Mouse (Mus musculus): ENCODE results near the gene Ppan. TPM values are rescaled to one million over a fixed set of nuclear protein-coding genes. Genes with fewer than 3 reads are reported as not detected.

The Ppan gene
- polyA plus RNA-seq, 1 experiment from 2014 or later, result 43.5 TPM

DNA sequence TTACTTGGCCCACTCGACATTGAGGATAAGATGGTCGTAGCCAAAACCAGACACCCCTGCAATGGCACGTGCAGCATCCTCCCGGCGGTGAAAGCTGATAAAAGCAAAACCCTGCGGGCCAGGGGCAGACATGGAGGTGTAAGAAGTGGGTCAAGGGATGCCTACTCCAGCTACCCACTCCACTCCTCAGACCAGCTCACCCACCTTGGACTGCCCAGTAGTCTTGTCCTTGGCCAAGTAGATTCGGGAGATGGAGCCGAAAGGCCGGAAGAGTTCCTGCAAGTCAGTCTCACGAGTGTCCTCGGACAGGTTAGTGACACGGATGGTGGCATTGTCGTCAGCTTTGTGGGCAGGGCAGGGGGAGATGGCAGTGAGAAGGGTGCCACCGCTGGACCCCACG, 6.7 kb downstream of the Ppan start:
- H3K9ac ChIP-seq, result no peak overlapping the region
- no peaks in the 10 kb centered on the region for H3K27me3 ChIP-seq (replicated peaks)
- no peak for ATAC-seq (ENCODE audit: insufficient number of reproducible peaks, low FRiP score)
- no peak overlapping the region for H3K27ac ChIP-seq (ENCODE audit: poor library complexity, severe bottlenecking)
- no peaks in the 10 kb centered on the region for H3K9me3 ChIP-seq (replicated peaks)
- WGBS, result 86% methylated on average over 15 of the region's 15 CpGs
- H3K4me1 ChIP-seq (replicated peaks), result peaks cover 14% of the 10 kb centered on the region
- peaks cover 75% of the 10 kb centered on the region for H3K36me3 ChIP-seq
- H3K4me2 ChIP-seq, result no peak overlapping the region
- no peak overlapping the region for H3K4me3 ChIP-seq

DNA sequence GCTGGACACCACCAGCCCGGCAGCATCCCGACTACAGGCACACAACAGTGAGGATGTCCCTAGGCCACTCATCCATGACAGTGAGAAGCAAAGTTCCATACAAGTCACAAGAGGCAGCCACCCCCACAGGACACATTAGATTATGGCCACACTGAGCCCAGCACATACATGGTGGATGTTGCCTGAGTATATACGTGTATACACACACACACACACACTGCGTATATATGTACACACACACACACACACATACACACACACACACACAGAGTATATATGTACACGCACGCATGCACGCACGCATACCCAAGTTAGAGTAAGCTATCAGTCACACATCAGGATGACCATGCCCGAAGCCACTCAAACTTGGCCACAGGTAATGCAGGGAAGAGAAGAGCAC, 7.4 kb downstream of the Ppan start:
- no peak overlapping the region for H3K4me3 ChIP-seq
- H3K36me3 ChIP-seq, result peaks cover 67% of the 10 kb centered on the region
- no peaks in the 10 kb centered on the region for H3K9me3 ChIP-seq (replicated peaks)
- no peaks in the 10 kb centered on the region for H3K27me3 ChIP-seq (replicated peaks)
- WGBS, result 93% methylated on average over 9 of the region's 9 CpGs
- H3K27ac ChIP-seq (ENCODE audit: poor library complexity, severe bottlenecking), result no peak overlapping the region
- no peak overlapping the region for H3K4me2 ChIP-seq
- no peak overlapping the region for H3K9ac ChIP-seq
- H3K4me1 ChIP-seq (replicated peaks), result peaks cover 12% of the 10 kb centered on the region
- ATAC-seq (ENCODE audit: insufficient number of reproducible peaks, low FRiP score), result no peak

DNA sequence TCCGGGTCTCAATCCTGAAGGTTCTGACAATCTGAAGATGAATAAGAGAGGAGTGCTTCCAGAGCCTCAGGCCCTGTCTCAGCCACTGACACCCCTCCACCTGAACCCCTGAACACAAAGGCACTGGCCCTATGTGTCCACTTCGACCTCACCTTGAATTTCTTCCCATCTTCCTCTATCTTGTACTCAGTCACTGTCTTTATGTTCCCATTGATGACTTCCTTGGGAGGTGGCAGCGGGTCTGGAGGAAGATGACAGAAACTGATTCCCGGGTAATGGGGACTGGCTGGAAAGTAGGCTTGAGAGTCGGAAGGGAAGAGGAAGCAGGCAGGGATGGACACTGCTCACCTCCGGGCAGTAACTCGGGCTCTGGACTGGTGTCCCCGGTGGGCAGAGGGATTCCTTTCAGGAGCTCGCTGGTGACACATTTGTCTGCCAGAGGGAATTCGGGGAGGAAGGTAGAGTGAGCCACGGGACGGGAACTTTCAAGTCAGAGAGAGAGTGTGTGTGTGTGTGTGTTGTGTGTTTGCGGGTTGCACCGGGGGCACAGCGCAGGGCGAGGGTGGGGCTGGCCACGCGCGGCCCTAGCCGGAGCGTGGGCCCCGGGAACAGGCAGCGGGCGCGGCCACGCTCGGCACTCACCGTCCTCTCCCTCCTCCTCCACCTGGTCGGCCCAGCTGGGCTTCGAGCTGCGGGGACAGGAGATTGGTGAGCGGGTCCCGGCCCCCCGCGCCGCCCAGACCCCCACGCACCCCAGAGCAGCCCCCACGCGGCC, 9.9 kb downstream of the Ppan start:
- H3K4me2 ChIP-seq, result peak overlapping the region; percentile 96
- peak overlapping the region; percentile 96 for H3K9ac ChIP-seq
- peak overlapping the region; percentile 37; the same call in 1 of the 2 replicates for H3K27ac ChIP-seq (ENCODE audit: poor library complexity, severe bottlenecking)
- peak; percentile 71 for ATAC-seq (ENCODE audit: insufficient number of reproducible peaks, low FRiP score)
- WGBS, result 3% methylated on average over 38 of the region's 39 CpGs
- H3K4me3 ChIP-seq, result peak overlapping the region; percentile 91
- H3K27me3 ChIP-seq (replicated peaks), result no peaks in the 10 kb centered on the region
- H3K9me3 ChIP-seq (replicated peaks), result no peaks in the 10 kb centered on the region
- peaks cover 42% of the 10 kb centered on the region for H3K36me3 ChIP-seq
- H3K4me1 ChIP-seq (replicated peaks), result peaks cover 25% of the 10 kb centered on the region

DNA sequence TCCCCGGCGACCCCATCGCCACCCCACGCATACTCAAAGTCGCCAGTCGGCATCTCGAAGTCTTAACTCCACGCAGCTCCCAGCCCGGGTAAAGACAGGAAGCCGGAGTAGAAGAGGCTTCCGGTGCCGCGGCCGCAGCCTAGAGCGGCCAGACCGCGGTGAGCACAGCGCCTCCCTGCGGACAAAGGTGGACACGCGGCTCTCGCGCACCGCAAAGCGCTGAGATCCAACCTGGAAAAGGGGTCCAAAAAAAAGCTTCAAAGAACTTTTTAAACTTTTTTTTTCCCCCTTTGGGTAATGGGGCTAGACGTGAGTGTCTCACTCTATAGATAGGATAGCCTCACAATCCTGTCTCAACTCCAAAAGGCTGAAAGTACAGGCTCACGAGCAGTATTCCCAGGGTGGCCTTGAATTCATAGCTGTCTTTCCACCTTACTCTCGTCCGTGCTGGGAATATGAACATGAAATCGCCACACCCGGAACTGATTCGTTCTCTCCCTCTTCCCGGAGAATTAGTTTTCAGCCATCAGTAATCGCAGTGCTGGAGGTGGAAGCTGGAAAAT, 10.6 kb downstream of the Ppan start, which contains the start of gene Eif3g:
TSS of gene Eif3g (minus strand) at position 113 of the 563 bp plus-strand sequence.
- Histone ChIP-seq H3K27ac (ENCODE audit: poor library complexity, severe bottlenecking) (peak within 1 kb of the TSS; percentile 37; the same call in 1 of the 2 replicates), H3K9ac (peak within 1 kb of the TSS; percentile 96), H3K4me3 (peak within 1 kb of the TSS; percentile 91), H3K4me1 (replicated peaks) (peaks cover 25% of the 10 kb centered on the region), H3K36me3 (peaks cover 36% of the 10 kb centered on the region), H3K9me3 (replicated peaks) (no peaks in the 10 kb centered on the region), H3K27me3 (replicated peaks) (no peaks in the 10 kb centered on the region), H3K4me2 (peak within 1 kb of the TSS; percentile 96)
- WGBS, result 4% methylated on average over 34 of the region's 34 CpGs
- peak; percentile 82 for ATAC-seq (ENCODE audit: insufficient number of reproducible peaks, low FRiP score)

DNA sequence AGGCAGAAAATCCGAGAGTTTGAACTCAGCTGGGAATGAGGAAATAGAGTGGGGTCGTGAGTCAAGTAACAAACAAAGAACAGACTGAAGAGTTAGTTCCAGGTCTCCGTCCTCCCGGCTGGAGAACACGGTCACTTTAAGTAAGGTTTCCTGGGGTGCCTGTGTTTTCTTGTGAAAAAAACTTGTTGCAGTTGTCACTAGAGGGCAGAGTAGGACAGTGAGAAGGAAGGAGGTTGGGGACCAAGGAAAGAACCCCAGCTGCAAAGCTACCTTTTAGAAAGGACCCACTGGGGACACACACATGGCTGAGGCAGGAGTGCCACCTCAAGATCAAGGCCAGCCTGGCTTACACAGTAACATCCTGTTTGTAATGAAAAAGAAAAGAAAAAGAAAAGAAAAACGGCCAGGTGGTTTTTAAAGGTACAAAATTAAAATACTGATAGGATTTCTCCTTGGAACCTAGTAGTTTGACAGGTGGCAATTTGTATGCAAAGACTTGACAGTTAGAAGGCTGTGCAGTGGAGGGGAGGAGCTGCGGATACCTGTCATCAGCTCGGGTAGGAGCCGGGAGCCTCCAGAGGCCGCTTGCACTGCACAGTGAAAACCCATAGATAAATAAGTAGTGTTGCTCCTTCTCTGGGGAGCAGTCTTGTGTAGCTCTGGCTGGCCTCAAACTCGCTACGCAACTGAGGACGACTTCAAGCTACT, 13.6 kb downstream of the Ppan start:
- Histone ChIP-seq H3K4me2 (peak overlapping the region; percentile 45), H3K9ac (peak overlapping the region; percentile 19; the same call in 1 of the 2 replicates), H3K4me1 (replicated peaks) (peaks cover 25% of the 10 kb centered on the region), H3K27ac (ENCODE audit: poor library complexity, severe bottlenecking) (peak overlapping the region; percentile 59), H3K9me3 (replicated peaks) (no peaks in the 10 kb centered on the region), H3K4me3 (no peak overlapping the region), H3K36me3 (peaks cover 31% of the 10 kb centered on the region), H3K27me3 (replicated peaks) (no peaks in the 10 kb centered on the region)
- WGBS, result 7% methylated on average over 13 of the region's 13 CpGs
- ATAC-seq (ENCODE audit: insufficient number of reproducible peaks, low FRiP score), result peak; percentile 41

DNA sequence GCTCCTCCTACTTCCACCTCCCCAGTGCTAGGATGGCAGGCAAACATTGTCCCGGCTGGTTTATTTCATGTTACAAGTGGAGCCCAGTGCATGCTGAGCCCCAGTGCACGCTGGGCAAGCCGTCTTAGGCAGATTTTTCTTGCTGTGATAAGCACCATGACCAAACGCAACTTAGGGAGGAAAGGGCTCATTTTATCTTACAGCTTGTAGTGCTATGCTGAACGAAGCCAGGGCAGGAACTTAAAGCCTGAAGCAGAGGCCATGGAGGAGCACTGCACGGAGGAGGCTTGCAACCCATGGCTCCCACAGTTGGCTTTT, 14.2 kb downstream of the Ppan start:
- Histone ChIP-seq H3K4me1 (replicated peaks) (peaks cover 20% of the 10 kb centered on the region), H3K4me2 (peak overlapping the region; percentile 45), H3K9ac (peak overlapping the region; percentile 19; the same call in 1 of the 2 replicates), H3K27me3 (replicated peaks) (no peaks in the 10 kb centered on the region), H3K9me3 (replicated peaks) (no peaks in the 10 kb centered on the region), H3K4me3 (no peak overlapping the region), H3K27ac (ENCODE audit: poor library complexity, severe bottlenecking) (peak overlapping the region; percentile 59), H3K36me3 (peaks cover 31% of the 10 kb centered on the region)
- ATAC-seq (ENCODE audit: insufficient number of reproducible peaks, low FRiP score), result peak; percentile 23
- 8% methylated on average over 6 of the region's 6 CpGs for WGBS

DNA sequence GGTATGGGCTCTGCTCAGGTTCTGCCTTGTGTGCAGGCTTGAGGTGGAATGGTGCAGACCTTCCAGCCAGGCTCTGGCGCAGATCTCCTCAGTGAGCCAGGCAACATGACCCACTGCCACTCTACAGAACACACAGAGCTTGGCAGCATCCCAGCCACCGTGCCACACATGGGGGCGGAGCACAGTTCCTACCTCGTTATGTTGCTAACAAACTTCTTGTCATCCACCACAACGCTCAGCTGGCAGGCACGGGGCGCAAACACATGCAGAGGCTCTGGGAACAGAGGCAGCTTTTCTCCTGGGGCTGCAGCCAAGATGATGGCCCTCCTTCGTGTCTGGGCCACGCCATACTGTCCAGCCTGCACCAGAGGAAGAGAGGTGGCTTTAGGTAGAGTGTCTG, 22.0 kb downstream of the Ppan start:
- Histone ChIP-seq H3K9ac (no peak overlapping the region), H3K27me3 (replicated peaks) (no peaks in the 10 kb centered on the region), H3K4me3 (no peak overlapping the region), H3K27ac (ENCODE audit: poor library complexity, severe bottlenecking) (no peak overlapping the region), H3K4me1 (replicated peaks) (no peaks in the 10 kb centered on the region), H3K9me3 (replicated peaks) (no peaks in the 10 kb centered on the region), H3K4me2 (no peak overlapping the region), H3K36me3 (peaks cover 100% of the 10 kb centered on the region)
- ATAC-seq (ENCODE audit: insufficient number of reproducible peaks, low FRiP score), result no peak
- WGBS, result 92% methylated on average over 9 of the region's 9 CpGs

DNA sequence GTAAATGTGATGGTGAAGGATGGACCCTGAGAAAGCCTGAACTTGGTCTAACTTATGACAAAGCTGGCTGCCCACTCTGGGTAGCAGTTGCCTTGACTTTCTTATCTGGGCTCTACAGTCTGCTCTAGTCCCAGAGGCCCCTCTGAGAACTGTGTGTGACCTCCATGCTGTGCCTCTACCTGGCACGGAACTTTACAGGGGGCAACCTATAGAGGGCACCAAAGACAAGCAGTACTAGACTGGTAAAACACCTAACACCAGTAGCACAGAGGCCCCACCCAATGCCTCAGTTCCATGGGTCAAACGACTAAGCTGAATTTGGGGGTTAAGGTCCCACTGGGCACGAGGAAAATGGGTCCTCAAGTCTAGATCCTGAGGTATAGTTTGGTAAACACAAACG, 28.2 kb downstream of the Ppan start:
- WGBS, result 85% methylated on average over 4 of the region's 4 CpGs
- no peak for ATAC-seq (ENCODE audit: insufficient number of reproducible peaks, low FRiP score)

DNA sequence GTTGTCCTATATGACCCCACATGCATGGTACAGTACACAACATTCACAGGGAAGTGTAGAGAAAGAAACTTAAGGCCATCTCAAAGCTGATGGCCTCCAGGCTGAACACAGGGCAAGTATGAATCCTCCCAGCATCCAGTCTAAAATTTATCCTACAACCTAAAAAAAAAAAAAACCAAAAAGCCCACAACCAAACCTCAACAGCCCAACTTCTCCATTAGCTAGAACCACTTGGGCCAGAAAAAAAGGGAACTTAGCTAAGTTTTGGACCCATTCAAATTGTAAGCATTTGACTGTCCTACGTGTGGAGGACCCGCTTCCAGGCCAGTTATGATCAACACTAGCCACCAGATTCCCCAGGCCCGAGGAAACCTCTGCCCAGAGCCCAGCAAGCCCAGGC, 35.3 kb downstream of the Ppan start:
- no peak overlapping the region for H3K27ac ChIP-seq (ENCODE audit: poor library complexity, severe bottlenecking)
- no peak overlapping the region for H3K4me2 ChIP-seq
- no peaks in the 10 kb centered on the region for H3K9me3 ChIP-seq (replicated peaks)
- peaks cover 99% of the 10 kb centered on the region for H3K36me3 ChIP-seq
- no peak overlapping the region for H3K9ac ChIP-seq
- WGBS, result 95% methylated on average over 3 of the region's 3 CpGs
- no peaks in the 10 kb centered on the region for H3K4me1 ChIP-seq (replicated peaks)
- no peaks in the 10 kb centered on the region for H3K27me3 ChIP-seq (replicated peaks)
- no peak for ATAC-seq (ENCODE audit: insufficient number of reproducible peaks, low FRiP score)
- H3K4me3 ChIP-seq, result no peak overlapping the region

More for the DNA sequence above, 28.2 kb downstream of the Ppan start:
- Histone ChIP-seq H3K36me3 (peaks cover 100% of the 10 kb centered on the region), H3K4me1 (replicated peaks) (no peaks in the 10 kb centered on the region), H3K27me3 (replicated peaks) (no peaks in the 10 kb centered on the region), H3K4me3 (no peak overlapping the region), H3K4me2 (no peak overlapping the region), H3K9ac (no peak overlapping the region), H3K27ac (ENCODE audit: poor library complexity, severe bottlenecking) (no peak overlapping the region), H3K9me3 (replicated peaks) (no peaks in the 10 kb centered on the region)
